Mouse (Mus musculus): ENCODE data around the gene Babam2. TPM values are rescaled to one million over a fixed set of nuclear protein-coding genes. Genes with fewer than 3 reads are reported as not detected.

The Babam2 gene
- polyA plus RNA-seq, 1 experiment from 2014 or later, result 35.7 TPM

GRCm38 (mm10) chr5:32014786-32015185 lies 317.3 kb downstream of the Babam2 start:
- no peaks in the 10 kb centered on the region for H3K36me3 ChIP-seq
- 96% methylated on average over 7 of the region's 7 CpGs for WGBS
- no peaks in the 10 kb centered on the region for H3K4me1 ChIP-seq
- no peaks in the 10 kb centered on the region for H3K27me3 ChIP-seq (ENCODE audit: low read depth, poor library complexity, severe bottlenecking)
- H3K9me3 ChIP-seq (replicated peaks), result no peaks in the 10 kb centered on the region
- no peak overlapping the region for H3K27ac ChIP-seq
- H3K4me3 ChIP-seq, result no peak overlapping the region
- DNase-seq (ENCODE audit: low spot score), result no peak

GRCm38 (mm10) chr5:32015949-32016478 lies 318.5 kb downstream of the Babam2 start:
- no peak overlapping the region for H3K4me3 ChIP-seq
- 88% methylated on average over 9 of the region's 9 CpGs for WGBS
- H3K27ac ChIP-seq, result no peak overlapping the region
- no peak for DNase-seq (ENCODE audit: low spot score)
- no peaks in the 10 kb centered on the region for H3K27me3 ChIP-seq (ENCODE audit: low read depth, poor library complexity, severe bottlenecking)
- H3K4me1 ChIP-seq, result no peaks in the 10 kb centered on the region
- no peaks in the 10 kb centered on the region for H3K36me3 ChIP-seq
- H3K9me3 ChIP-seq (replicated peaks), result no peaks in the 10 kb centered on the region

DNA sequence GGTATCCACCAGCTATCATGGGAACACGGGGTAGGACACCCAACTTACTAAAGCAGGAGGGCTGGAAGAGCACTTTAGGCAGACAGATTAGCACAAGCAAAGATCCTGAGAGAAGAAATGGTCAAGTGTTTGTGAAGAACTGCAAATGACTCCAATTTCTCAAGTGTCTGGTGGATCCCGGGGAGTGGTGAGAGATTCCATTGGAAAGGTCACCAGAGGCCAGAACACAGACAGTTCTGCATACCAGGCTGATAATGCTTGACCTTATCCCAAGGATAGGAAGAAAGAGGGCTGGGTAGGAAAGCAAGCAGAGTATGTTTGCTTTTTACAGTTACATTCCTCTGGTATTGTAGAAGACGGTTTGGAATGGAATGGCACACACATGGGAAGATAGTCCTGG lies 320.2 kb downstream of the Babam2 start:
- WGBS, result 73% methylated on average over 3 of the region's 3 CpGs
- Histone ChIP-seq H3K4me3 (no peak overlapping the region), H3K9me3 (replicated peaks) (no peaks in the 10 kb centered on the region), H3K27me3 (ENCODE audit: low read depth, poor library complexity, severe bottlenecking) (no peaks in the 10 kb centered on the region), H3K36me3 (no peaks in the 10 kb centered on the region), H3K4me1 (no peaks in the 10 kb centered on the region), H3K27ac (no peak overlapping the region)
- DNase-seq (ENCODE audit: low spot score), result no peak

DNA sequence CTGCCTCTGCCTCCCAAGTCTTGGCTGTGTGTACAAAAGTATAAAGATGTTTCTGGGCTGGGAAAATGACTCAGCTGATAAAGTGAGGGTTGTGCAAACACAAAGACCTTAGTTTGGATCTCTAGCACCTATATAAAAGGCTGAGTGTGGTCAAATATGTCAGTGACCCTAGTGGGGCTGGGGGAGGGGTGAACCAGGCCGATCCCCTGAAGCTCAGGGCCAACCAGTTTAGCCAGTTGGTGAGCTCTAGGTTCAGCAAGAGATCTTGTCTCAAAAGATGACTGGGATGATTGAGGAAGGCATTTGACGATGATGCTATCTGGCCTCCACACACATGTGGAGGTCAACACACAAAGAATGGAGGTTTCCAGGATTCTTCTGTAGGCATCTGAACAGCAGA lies 320.8 kb downstream of the Babam2 start:
- H3K4me3 ChIP-seq, result no peak overlapping the region
- 90% methylated on average over 2 of the region's 2 CpGs for WGBS
- H3K4me1 ChIP-seq, result no peaks in the 10 kb centered on the region
- no peak overlapping the region for H3K27ac ChIP-seq
- H3K36me3 ChIP-seq, result no peaks in the 10 kb centered on the region
- no peaks in the 10 kb centered on the region for H3K9me3 ChIP-seq (replicated peaks)
- no peaks in the 10 kb centered on the region for H3K27me3 ChIP-seq (ENCODE audit: low read depth, poor library complexity, severe bottlenecking)
- DNase-seq (ENCODE audit: low spot score), result no peak

GRCm38 (mm10) chr5:32029834-32030433 lies 332.4 kb downstream of the Babam2 start:
- DNase-seq (ENCODE audit: low spot score), result no peak
- Histone ChIP-seq H3K27ac (no peak overlapping the region), H3K4me3 (no peak overlapping the region), H3K27me3 (ENCODE audit: low read depth, poor library complexity, severe bottlenecking) (no peaks in the 10 kb centered on the region), H3K4me1 (0 out of 2 replicates have a peak, but pooled peaks cover 4% of the 10 kb centered on the region), H3K9me3 (replicated peaks) (no peaks in the 10 kb centered on the region), H3K36me3 (no peaks in the 10 kb centered on the region)
- 86% methylated on average over 3 of the region's 3 CpGs for WGBS

DNA sequence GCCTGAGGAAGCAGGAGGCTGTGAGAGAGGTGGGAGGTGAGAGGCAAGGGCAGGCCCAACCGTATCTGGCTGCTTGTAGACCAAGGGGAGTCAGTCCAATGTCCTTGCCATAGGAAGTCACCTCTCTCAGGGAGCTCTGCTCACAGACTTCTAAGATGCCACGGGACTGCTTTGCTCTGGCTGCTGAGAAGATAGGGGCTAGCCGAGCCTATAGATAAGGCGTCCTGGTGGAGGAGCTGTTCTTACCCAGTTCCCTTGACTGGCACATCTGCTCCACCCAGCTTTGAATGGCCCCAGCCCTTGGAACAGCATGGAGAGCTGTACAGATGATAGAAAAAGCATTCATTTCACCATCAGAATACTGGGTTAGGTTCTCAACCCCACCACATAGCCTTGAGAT lies 335.7 kb downstream of the Babam2 start:
- DNase-seq (ENCODE audit: low spot score), result no peak
- Histone ChIP-seq H3K27ac (no peak overlapping the region), H3K27me3 (ENCODE audit: low read depth, poor library complexity, severe bottlenecking) (no peaks in the 10 kb centered on the region), H3K36me3 (no peaks in the 10 kb centered on the region), H3K4me3 (no peak overlapping the region), H3K4me1 (0 out of 2 replicates have a peak, but pooled peaks cover 4% of the 10 kb centered on the region), H3K9me3 (replicated peaks) (no peaks in the 10 kb centered on the region)
- WGBS, result 66% methylated on average over 4 of the region's 4 CpGs

GRCm38 (mm10) chr5:32033621-32034020 lies 336.1 kb downstream of the Babam2 start:
- Histone ChIP-seq H3K36me3 (no peaks in the 10 kb centered on the region), H3K27ac (no peak overlapping the region), H3K9me3 (replicated peaks) (no peaks in the 10 kb centered on the region)

DNA sequence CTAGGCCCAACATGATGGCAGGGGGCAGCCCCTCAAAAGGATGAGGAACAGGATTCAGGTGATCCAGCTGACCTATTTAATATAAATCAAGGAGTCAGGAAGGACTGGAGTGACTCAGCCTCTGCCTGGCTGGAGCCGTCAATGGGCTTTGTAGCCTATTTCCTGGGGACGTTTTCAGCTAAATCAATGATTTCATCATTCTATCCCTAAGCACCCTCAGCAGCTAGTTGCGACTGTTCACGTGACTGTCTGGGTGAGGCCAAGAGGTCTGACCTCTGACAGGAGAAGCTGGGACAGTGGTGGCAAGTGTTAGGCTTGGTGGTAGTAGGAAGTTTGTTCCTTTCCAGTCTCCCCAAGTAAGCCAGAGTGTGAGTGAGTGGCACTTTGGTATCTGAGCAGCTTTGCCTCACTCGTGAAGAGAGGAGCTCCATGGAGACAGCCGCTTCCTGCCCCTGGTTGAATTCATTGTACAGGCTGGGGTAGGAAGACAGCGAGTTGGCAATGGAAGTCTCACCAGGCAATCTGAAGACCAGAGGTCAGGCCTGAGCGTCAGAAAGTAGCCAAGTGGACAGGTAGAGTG lies 337.1 kb downstream of the Babam2 start:
- Histone ChIP-seq H3K27me3 (ENCODE audit: low read depth, poor library complexity, severe bottlenecking) (no peaks in the 10 kb centered on the region), H3K4me3 (no peak overlapping the region), H3K4me1 (0 out of 2 replicates have a peak, but pooled peaks cover 4% of the 10 kb centered on the region), H3K27ac (no peak overlapping the region), H3K36me3 (no peaks in the 10 kb centered on the region), H3K9me3 (replicated peaks) (no peaks in the 10 kb centered on the region)
- DNase-seq (ENCODE audit: low spot score), result no peak
- WGBS, result 80% methylated on average over 8 of the region's 8 CpGs

More at GRCm38 (mm10) chr5:32033621-32034020, 336.1 kb downstream of the Babam2 start:
- 0 out of 2 replicates have a peak, but pooled peaks cover 4% of the 10 kb centered on the region for H3K4me1 ChIP-seq
- no peaks in the 10 kb centered on the region for H3K27me3 ChIP-seq (ENCODE audit: low read depth, poor library complexity, severe bottlenecking)
- no peak for DNase-seq (ENCODE audit: low spot score)
- no peak overlapping the region for H3K4me3 ChIP-seq

DNA sequence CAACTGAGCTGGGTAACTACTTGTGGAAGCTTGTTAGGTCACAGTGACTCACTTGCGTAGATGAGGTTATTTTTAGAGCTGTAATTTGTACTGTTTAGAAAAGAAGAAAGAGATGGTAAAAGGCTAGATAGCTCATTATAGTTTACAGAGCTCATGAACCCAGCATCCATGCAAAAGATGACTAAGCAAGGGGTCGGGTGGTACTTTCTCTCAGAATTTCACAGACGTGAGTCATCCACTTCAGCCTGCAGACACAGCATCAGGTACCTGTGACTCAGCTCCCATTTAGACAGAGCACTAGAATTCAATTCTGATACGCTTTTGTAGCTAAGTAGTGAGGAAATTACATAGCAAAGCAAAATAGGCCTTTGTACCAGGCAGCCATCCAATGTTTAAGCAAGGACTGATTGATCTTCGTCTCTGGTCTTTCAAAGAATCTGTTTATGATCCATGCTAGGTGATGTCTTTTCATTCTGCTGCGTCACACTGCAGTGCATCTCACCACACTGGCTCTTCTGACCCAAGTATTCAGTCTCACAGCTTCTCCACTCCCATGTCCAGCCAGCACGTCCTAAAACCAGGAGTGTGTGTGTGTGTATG lies 338.3 kb downstream of the Babam2 start:
- H3K9me3 ChIP-seq (replicated peaks), result no peaks in the 10 kb centered on the region
- 83% methylated on average over 7 of the region's 7 CpGs for WGBS
- no peak overlapping the region for H3K4me3 ChIP-seq
- H3K36me3 ChIP-seq, result no peaks in the 10 kb centered on the region
- DNase-seq (ENCODE audit: low spot score), result no peak
- 0 out of 2 replicates have a peak, but pooled peaks cover 4% of the 10 kb centered on the region for H3K4me1 ChIP-seq
- H3K27ac ChIP-seq, result no peak overlapping the region
- H3K27me3 ChIP-seq (ENCODE audit: low read depth, poor library complexity, severe bottlenecking), result no peaks in the 10 kb centered on the region

- no peak for DNase-seq (ENCODE audit: low spot score)
- Histone ChIP-seq H3K27ac (no peak overlapping the region), H3K4me1 (0 out of 2 replicates have a peak, but pooled peaks cover 4% of the 10 kb centered on the region), H3K4me3 (no peak overlapping the region), H3K9me3 (replicated peaks) (no peaks in the 10 kb centered on the region), H3K36me3 (no peaks in the 10 kb centered on the region), H3K27me3 (ENCODE audit: low read depth, poor library complexity, severe bottlenecking) (no peaks in the 10 kb centered on the region)
- 74% methylated on average over 2 of the region's 2 CpGs for whole genome bisulfite sequencing
Observed at GRCm38 (mm10) chr5:32036896-32037295, 339.4 kb downstream of the Babam2 start.

- no peaks in the 10 kb centered on the region for H3K27me3 ChIP-seq (ENCODE audit: low read depth, poor library complexity, severe bottlenecking)
- H3K4me1 ChIP-seq, result 0 out of 2 replicates have a peak, but pooled peaks cover 4% of the 10 kb centered on the region
- no peak for DNase-seq (ENCODE audit: low spot score)
- H3K4me3 ChIP-seq, result no peak overlapping the region
- 88% methylated on average over 4 of the region's 4 CpGs for WGBS
- H3K9me3 ChIP-seq (replicated peaks), result no peaks in the 10 kb centered on the region
- no peak overlapping the region for H3K27ac ChIP-seq
- no peaks in the 10 kb centered on the region for H3K36me3 ChIP-seq
Observed at GRCm38 (mm10) chr5:32037546-32037945, 340.1 kb downstream of the Babam2 start.

- DNase-seq (ENCODE audit: low spot score), result no peak
- no peak overlapping the region for H3K27ac ChIP-seq
- no peaks in the 10 kb centered on the region for H3K9me3 ChIP-seq (replicated peaks)
- H3K36me3 ChIP-seq, result no peaks in the 10 kb centered on the region
- no peaks in the 10 kb centered on the region for H3K27me3 ChIP-seq (ENCODE audit: low read depth, poor library complexity, severe bottlenecking)
- peaks cover 5% of the 10 kb centered on the region; the same call in 1 of the 2 replicates for H3K4me1 ChIP-seq
- no peak overlapping the region for H3K4me3 ChIP-seq
Observed at GRCm38 (mm10) chr5:32038994-32039393, 341.5 kb downstream of the Babam2 start.

DNA sequence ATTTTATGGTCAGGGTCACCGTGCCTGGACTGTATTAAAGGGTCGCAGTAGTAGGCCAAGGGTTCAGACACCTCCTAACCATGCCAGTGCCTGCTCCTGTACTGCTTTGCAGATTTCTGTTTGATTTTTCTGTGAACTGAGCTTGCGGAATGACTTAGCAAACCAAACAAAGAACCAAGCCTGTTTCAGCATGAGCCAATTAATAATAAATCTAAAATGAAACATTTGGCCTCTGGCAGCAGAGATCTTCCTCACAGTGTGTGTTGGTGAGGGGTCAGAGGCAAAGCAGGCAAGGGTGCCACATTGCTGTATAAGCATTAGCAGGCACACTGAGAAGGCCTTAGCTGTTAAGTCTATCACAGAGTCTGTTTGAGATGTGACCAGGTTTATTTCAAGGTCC lies 342.0 kb downstream of the Babam2 start:
- peaks cover 6% of the 10 kb centered on the region; the same call in 1 of the 2 replicates for H3K4me1 ChIP-seq
- no peak overlapping the region for H3K4me3 ChIP-seq
- H3K27me3 ChIP-seq (ENCODE audit: low read depth, poor library complexity, severe bottlenecking), result no peaks in the 10 kb centered on the region
- H3K9me3 ChIP-seq (replicated peaks), result no peaks in the 10 kb centered on the region
- WGBS, result 94% methylated on average over 3 of the region's 3 CpGs
- H3K27ac ChIP-seq, result no peak overlapping the region
- no peak for DNase-seq (ENCODE audit: low spot score)
- no peaks in the 10 kb centered on the region for H3K36me3 ChIP-seq

Data from limb, embryonic 10.5 days (tissue).